ENCODE assay signal across 27 mouse cellular contexts in the genomic region with DNA sequence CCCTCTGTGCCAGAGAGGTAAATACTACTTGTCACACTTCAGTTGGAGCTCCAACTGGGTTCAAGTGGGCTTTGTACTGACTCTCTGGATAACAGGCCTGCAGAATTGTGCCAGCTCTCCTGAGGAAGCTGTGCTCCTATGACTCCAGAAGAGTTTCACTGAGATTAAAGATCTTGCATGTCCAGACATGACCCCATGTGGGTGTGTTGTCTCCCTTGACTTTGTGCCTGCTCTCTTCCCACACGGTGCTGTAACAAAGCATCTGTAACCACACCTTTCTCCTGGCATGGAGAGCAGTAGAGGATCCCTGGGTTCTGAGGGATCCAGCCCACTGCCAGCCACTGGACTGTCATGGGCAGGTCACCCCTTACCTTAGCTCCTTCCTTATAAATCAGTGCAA.
DNase-seq lines count a peak whose midpoint lies in the region; ATAC-seq and TF ChIP-seq lines count a peak whose summit lies in the region.
"Had no signal": no experiment of that assay in that cellular context is flagged by ENCODE, and none has a peak within 500 bp of the region (broad histone marks: within the 10 kb centered on the region; RNA-seq: fewer than 3 reads in every experiment).

No protein-coding gene starts in this region.

- no peak overlapping the region for H3K4me3 ChIP-seq in embryonic facial prominence, embryonic 13.5 days
- no peak overlapping the region for H3K4me3 ChIP-seq in embryonic facial prominence, embryonic 10.5 days
- H3K4me3 ChIP-seq in embryonic fibroblast, embryonic 13.5 days (ENCODE audit: insufficient read depth, low read length): no peak overlapping the region
- no peak overlapping the region for H3K4me3 ChIP-seq in stomach, postnatal 0 days (ENCODE audit: low read depth, low read length)
- no peak overlapping the region for H3K4me3 ChIP-seq in midbrain, postnatal 0 days (ENCODE audit: low read depth, low read length)
- H3K4me3 ChIP-seq: heart, embryonic 10.5 days; heart, embryonic 15.5 days; hindbrain, embryonic 13.5 days; liver, embryonic 15.5 days; lung, embryonic 15.5 days; midbrain, embryonic 10.5 days; myocyte; neural tube, embryonic 12.5 days had no signal

- no peaks in the 10 kb centered on the region for H3K9me3 ChIP-seq in embryonic facial prominence, embryonic 13.5 days
- no peaks in the 10 kb centered on the region for H3K9me3 ChIP-seq in embryonic facial prominence, embryonic 10.5 days
- no peaks in the 10 kb centered on the region for H3K9me3 ChIP-seq in stomach, postnatal 0 days (ENCODE audit: control insufficient read depth, low read length)
- H3K9me3 ChIP-seq in midbrain, postnatal 0 days (ENCODE audit: low read length): no peaks in the 10 kb centered on the region
- H3K9me3 ChIP-seq: heart, embryonic 10.5 days; heart, embryonic 15.5 days; hindbrain, embryonic 13.5 days; liver, embryonic 15.5 days; lung, embryonic 15.5 days; midbrain, embryonic 10.5 days; neural tube, embryonic 12.5 days had no signal

- H3K4me1 ChIP-seq in embryonic facial prominence, embryonic 13.5 days: 0 out of 2 replicates have a peak, but pooled peaks cover 3% of the 10 kb centered on the region
- H3K4me1 ChIP-seq in embryonic facial prominence, embryonic 10.5 days: peaks cover 5% of the 10 kb centered on the region; the same call in 1 of the 2 replicates
- H3K4me1 ChIP-seq in embryonic fibroblast, embryonic 13.5 days (ENCODE audit: control insufficient read depth, insufficient read depth, low read length): 0 out of 2 replicates have a peak, but pooled peaks cover 3% of the 10 kb centered on the region
- no peaks in the 10 kb centered on the region for H3K4me1 ChIP-seq in stomach, postnatal 0 days (replicated peaks; ENCODE audit: control insufficient read depth, insufficient read depth)
- H3K4me1 ChIP-seq in midbrain, postnatal 0 days (ENCODE audit: insufficient read depth, low read length): no peaks in the 10 kb centered on the region
- H3K4me1 ChIP-seq: heart, embryonic 10.5 days; heart, embryonic 15.5 days; hindbrain, embryonic 13.5 days; liver, embryonic 15.5 days; lung, embryonic 15.5 days; midbrain, embryonic 10.5 days; neural tube, embryonic 12.5 days had no signal

- no peak overlapping the region for H3K27ac ChIP-seq in embryonic facial prominence, embryonic 13.5 days
- H3K27ac ChIP-seq in embryonic facial prominence, embryonic 10.5 days (replicated peaks): no peak overlapping the region
- H3K27ac ChIP-seq in embryonic fibroblast, embryonic 13.5 days (ENCODE audit: insufficient read depth, low read length): 0 out of 2 replicates have a peak overlapping the region, but pooled peaks have one; percentile 24
- H3K27ac ChIP-seq in stomach, postnatal 0 days (replicated peaks): peak overlapping the region; percentile 5; the same call in 1 of the 2 replicates
- H3K27ac ChIP-seq in midbrain, postnatal 0 days (ENCODE audit: low read depth, low read length): no peak overlapping the region
- H3K27ac ChIP-seq: heart, embryonic 10.5 days; heart, embryonic 15.5 days; hindbrain, embryonic 13.5 days; liver, embryonic 15.5 days; lung, embryonic 15.5 days; midbrain, embryonic 10.5 days; neural tube, embryonic 12.5 days had no signal

- WGBS in embryonic facial prominence, embryonic 13.5 days: 72% methylated on average over 1 of the region's 1 CpGs
- WGBS in embryonic facial prominence, embryonic 10.5 days: 81% methylated on average over 1 of the region's 1 CpGs
- WGBS in stomach, postnatal 0 days: 50% methylated on average over 1 of the region's 1 CpGs
- 79% methylated on average over 1 of the region's 1 CpGs for WGBS in midbrain, postnatal 0 days

- no peak for TF ChIP-seq EP300 in stomach, postnatal 0 days (optimal IDR thresholded peaks at IDR 0.05)

- no peak overlapping the region for H3K9ac ChIP-seq in embryonic facial prominence, embryonic 13.5 days
- H3K9ac ChIP-seq in stomach, postnatal 0 days (ENCODE audit: low read length): no peak overlapping the region
- H3K9ac ChIP-seq in midbrain, postnatal 0 days (replicated peaks; ENCODE audit: low read length, poor library complexity, severe bottlenecking): no peak overlapping the region
- H3K9ac ChIP-seq: forebrain, postnatal 0 days; heart, embryonic 15.5 days; hindbrain, embryonic 13.5 days; liver, embryonic 15.5 days; lung, embryonic 15.5 days; neural tube, embryonic 12.5 days had no signal

- peaks cover 54% of the 10 kb centered on the region for H3K36me3 ChIP-seq in embryonic facial prominence, embryonic 13.5 days
- peaks cover 74% of the 10 kb centered on the region for H3K36me3 ChIP-seq in embryonic facial prominence, embryonic 10.5 days (replicated peaks)
- peaks cover 6% of the 10 kb centered on the region; the same call in 1 of the 2 replicates for H3K36me3 ChIP-seq in stomach, postnatal 0 days (ENCODE audit: control insufficient read depth, insufficient read depth, low read length)
- peaks cover 44% of the 10 kb centered on the region for H3K36me3 ChIP-seq in midbrain, postnatal 0 days (ENCODE audit: insufficient read depth, low read length)
- H3K36me3 ChIP-seq: liver, embryonic 15.5 days had no signal

- DNase-seq in embryonic facial prominence, embryonic 10.5 days (ENCODE audit: low spot score): no peak
- DNase-seq in lung, adult 18-20 months: peak; percentile 11 to 26
- DNase-seq in lung, postnatal 10 days: no peak
- no peak for DNase-seq in stomach, postnatal 0 days (ENCODE audit: low spot score)
- DNase-seq in MN1 (ENCODE audit: low spot score): no peak
- DNase-seq in midbrain, postnatal 0 days (ENCODE audit: low spot score): no peak
- DNase-seq: adrenal gland, adult 8-10 months; cerebellum, adult 2 months; cerebellum, postnatal 14 days; forebrain, postnatal 0 days; heart, postnatal 36 days; kidney, adult 11 months; kidney, postnatal 25 days; right cerebral cortex, postnatal 4 days; thymus, adult 2 months; thymus, postnatal 36 days had no signal

- no peak for TF ChIP-seq POLR2A in embryonic fibroblast, embryonic 13.5 days (IDR thresholded peaks at IDR 0.05; ENCODE audit: low read depth, low read length)

- TF ChIP-seq CTCF in embryonic fibroblast, embryonic 13.5 days (IDR thresholded peaks at IDR 0.05; ENCODE audit: borderline replicate concordance, insufficient read depth, low read length): no peak
- TF ChIP-seq CTCF in stomach, postnatal 0 days (IDR thresholded peaks at IDR 0.05; ENCODE audit: low read depth): no peak
- TF ChIP-seq CTCF in midbrain, postnatal 0 days (IDR thresholded peaks at IDR 0.05): no peak

- H3K4me2 ChIP-seq in embryonic facial prominence, embryonic 13.5 days: no peak overlapping the region
- no peak overlapping the region for H3K4me2 ChIP-seq in stomach, postnatal 0 days (replicated peaks; ENCODE audit: low read depth)
- H3K4me2 ChIP-seq in midbrain, postnatal 0 days (ENCODE audit: low read depth, low read length, poor library complexity, severe bottlenecking): no peak overlapping the region
- H3K4me2 ChIP-seq: heart, embryonic 15.5 days; hindbrain, embryonic 13.5 days; liver, embryonic 15.5 days; lung, embryonic 15.5 days; neural tube, embryonic 12.5 days had no signal

- H3K27me3 ChIP-seq in embryonic facial prominence, embryonic 13.5 days: no peaks in the 10 kb centered on the region
- H3K27me3 ChIP-seq in embryonic facial prominence, embryonic 10.5 days (replicated peaks; ENCODE audit: low read depth, poor library complexity, severe bottlenecking): no peaks in the 10 kb centered on the region
- no peaks in the 10 kb centered on the region for H3K27me3 ChIP-seq in stomach, postnatal 0 days (ENCODE audit: control insufficient read depth, insufficient read depth, low read length)
- H3K27me3 ChIP-seq in midbrain, postnatal 0 days (ENCODE audit: insufficient read depth, low read length): no peaks in the 10 kb centered on the region
- H3K27me3 ChIP-seq: heart, embryonic 15.5 days; hindbrain, embryonic 13.5 days; liver, embryonic 15.5 days; lung, embryonic 15.5 days; neural tube, embryonic 12.5 days had no signal

- ATAC-seq in embryonic facial prominence, embryonic 13.5 days (ENCODE audit: insufficient number of reproducible peaks, insufficient read depth, low FRiP score, low TSS enrichment, low read depth): peak; percentile 20; the same call in 1 of the 2 replicates
- ATAC-seq in stomach, postnatal 0 days (ENCODE audit: low FRiP score, low TSS enrichment): peak; percentile 29; the same call in 1 of the 2 replicates
- no peak for ATAC-seq in midbrain, postnatal 0 days (ENCODE audit: low FRiP score)
- ATAC-seq: midbrain, embryonic 16.5 days had no signal

Comparison
In these comparisons a context has a peak if more than half of its experiments do, and no peak if none do; other contexts are left out.
1. DNase-seq: peak in lung, adult 18-20 months (2 of 2); none in embryonic facial prominence, embryonic 10.5 days (single experiment), lung, postnatal 10 days (single experiment), stomach, postnatal 0 days (single experiment), MN1 (single experiment) and midbrain, postnatal 0 days (single experiment).
2. H3K27ac ChIP-seq: peak in embryonic fibroblast, embryonic 13.5 days (single experiment) and stomach, postnatal 0 days (single experiment); none in embryonic facial prominence, embryonic 13.5 days (single experiment), embryonic facial prominence, embryonic 10.5 days (single experiment) and midbrain, postnatal 0 days (single experiment).